Mouse (Mus musculus) MEL (cell line): Measurements from ENCODE around the gene Gm45808. TPM values are rescaled to one million over a fixed set of nuclear protein-coding genes. Genes with fewer than 3 reads are reported as not detected.

Experiments used
- DNase-seq: peaks from one replicate; pipeline ENCODE4 v3.0.0; 2011; ENCODE audit warnings: low read depth, low spot score
- H3K27ac ChIP-seq: 2 replicates; pipeline ENCODE4 v1.5.1; 2012; ENCODE audit warnings: low read depth, mild to moderate bottlenecking, control low read depth, low read length, moderate library complexity; ENCODE audit not compliant: control insufficient read depth
- H3K27me3 ChIP-seq, 2 experiments: fragments of 150-350 bp in 1 of 2; sonication (generic) in 1 of 2; 2 replicates each; pipeline ENCODE4 v1.6.1; 2012; ENCODE audit warnings: low read length in 2 of 2, mild to moderate bottlenecking in 2 of 2, improper control_type of control experiment in 1 of 2, moderate library complexity in 1 of 2; ENCODE audit not compliant: insufficient read depth in 2 of 2, control insufficient read depth in 1 of 2
- H3K36me3 ChIP-seq, 2 experiments: 2 replicates each; pipeline ENCODE4 v1.6.1; 2012 to 2014; ENCODE audit warnings: low read length in 2 of 2, improper control_type of control experiment in 1 of 2, inconsistent platforms in 1 of 2, mild to moderate bottlenecking in 1 of 2; ENCODE audit not compliant: insufficient read depth in 2 of 2, control insufficient read depth in 1 of 2
- H3K4me1 ChIP-seq, 2 experiments: fragments of 150-350 bp in 1 of 2; sonication (generic) in 1 of 2; 2 replicates each; pipeline ENCODE4 v1.6.1; 2012; ENCODE audit warnings: low read length in 2 of 2, improper control_type of control experiment in 1 of 2, mild to moderate bottlenecking in 1 of 2; ENCODE audit not compliant: insufficient read depth in 2 of 2, control insufficient read depth in 1 of 2
- H3K4me3 ChIP-seq, 2 experiments: fragments of 150-350 bp in 1 of 2; sonication (generic) in 1 of 2; 2 replicates each; pipeline ENCODE4 v1.5.1; 2012; ENCODE audit warnings: low read depth in 2 of 2, low read length in 2 of 2, mild to moderate bottlenecking in 2 of 2, moderate library complexity in 2 of 2, control low read depth in 1 of 2, improper control_type of control experiment in 1 of 2; ENCODE audit not compliant: control insufficient read depth in 1 of 2, insufficient read depth in 1 of 2
- H3K79me2 ChIP-seq: 2 replicates; pipeline ENCODE4 v1.6.1; 2012; ENCODE audit warnings: mild to moderate bottlenecking, low read length, moderate library complexity; ENCODE audit not compliant: control insufficient read depth, poor library complexity, insufficient read depth
- H3K9ac ChIP-seq: 2 replicates; pipeline ENCODE4 v1.6.1; 2012; ENCODE audit warnings: low read depth, mild to moderate bottlenecking, control low read depth, low read length, moderate library complexity; ENCODE audit not compliant: control insufficient read depth, poor library complexity, severe bottlenecking
- H3K9me3 ChIP-seq: fragments of 150-350 bp; sonication (generic); replicated peaks from 2 replicates; pipeline ENCODE4 v1.6.1; 2012; ENCODE audit warnings: mild to moderate bottlenecking, low read length, improper control_type of control experiment, moderate library complexity; ENCODE audit not compliant: insufficient read depth
- BHLHE40 ChIP-seq: IDR thresholded peaks from 2 replicates; pipeline ENCODE4 v1.6.1; 2012; ENCODE audit warnings: low read depth, mild to moderate bottlenecking, inconsistent platforms, low read length, improper control_type of control experiment, borderline replicate concordance
- CHD1 ChIP-seq: IDR thresholded peaks from 2 replicates; pipeline ENCODE4 v1.6.1; 2012; ENCODE audit warnings: low read depth, mild to moderate bottlenecking, inconsistent platforms, low read length, improper control_type of control experiment
- CHD2 ChIP-seq: IDR thresholded peaks from 2 replicates; pipeline ENCODE4 v1.6.1; 2011; ENCODE audit warnings: low read length, improper control_type of control experiment
- E2F4 ChIP-seq: IDR thresholded peaks from 2 replicates; pipeline ENCODE4 v1.6.1; 2011; ENCODE audit warnings: low read depth, low read length, improper control_type of control experiment, borderline replicate concordance
- ETS1 ChIP-seq: IDR thresholded peaks from 2 replicates; pipeline ENCODE4 v1.6.1; 2012; ENCODE audit warnings: low read depth, mild to moderate bottlenecking, inconsistent platforms, low read length, improper control_type of control experiment, moderate library complexity
- GABPA ChIP-seq: IDR thresholded peaks from 2 replicates; pipeline ENCODE4 v1.6.1; 2012; ENCODE audit warnings: low read depth, mild to moderate bottlenecking, inconsistent platforms, low read length, improper control_type of control experiment, moderate library complexity
- GATA1 ChIP-seq: IDR thresholded peaks from 2 replicates; pipeline ENCODE4 v1.6.1; 2011; ENCODE audit warnings: low read depth, low read length, improper control_type of control experiment
- HCFC1 ChIP-seq: IDR thresholded peaks from 2 replicates; pipeline ENCODE4 v1.6.1; 2012; ENCODE audit warnings: low read depth, mild to moderate bottlenecking, inconsistent platforms, low read length, improper control_type of control experiment, moderate library complexity
- JUND ChIP-seq: IDR thresholded peaks from 2 replicates; pipeline ENCODE4 v1.6.1; 2011; ENCODE audit warnings: low read depth, mild to moderate bottlenecking, improper control_type of control experiment, low read length
- KAT2A ChIP-seq: conservative IDR thresholded peaks from 2 replicates; pipeline ENCODE4 v1.6.1; 2012; ENCODE audit warnings: low read depth, low read length, improper control_type of control experiment, inconsistent platforms
- MAFK ChIP-seq: IDR thresholded peaks from 2 replicates; pipeline ENCODE4 v1.6.1; 2011; ENCODE audit warnings: low read depth, mild to moderate bottlenecking, low read length, improper control_type of control experiment, borderline replicate concordance
- MAX ChIP-seq: IDR thresholded peaks from 2 replicates; pipeline ENCODE4 v1.6.1; 2011; ENCODE audit warnings: low read length, improper control_type of control experiment
- MAZ ChIP-seq: IDR thresholded peaks from 2 replicates; pipeline ENCODE4 v1.6.1; 2012; ENCODE audit warnings: low read depth, mild to moderate bottlenecking, inconsistent platforms, low read length, improper control_type of control experiment
- MEF2A ChIP-seq: IDR thresholded peaks from 2 replicates; pipeline ENCODE4 v1.6.1; 2014; ENCODE audit warnings: low read depth, mild to moderate bottlenecking, inconsistent platforms, low read length, improper control_type of control experiment; ENCODE audit not compliant: poor library complexity, insufficient replicate concordance, severe bottlenecking; ENCODE audit errors: extremely low read depth
- MXI1 ChIP-seq: IDR thresholded peaks from 2 replicates; pipeline ENCODE4 v1.6.1; 2011; ENCODE audit warnings: mild to moderate bottlenecking, low read depth, low read length, improper control_type of control experiment
- MYB ChIP-seq: IDR thresholded peaks from 2 replicates; pipeline ENCODE4 v1.6.1; 2011; ENCODE audit warnings: mild to moderate bottlenecking, low read depth, low read length, improper control_type of control experiment
- NELFE ChIP-seq: IDR thresholded peaks from 2 replicates; pipeline ENCODE4 v1.6.1; 2011; ENCODE audit warnings: low read depth, low read length, improper control_type of control experiment
- NRF1 ChIP-seq: IDR thresholded peaks from 2 replicates; pipeline ENCODE4 v1.6.1; 2014; ENCODE audit warnings: low read depth, mild to moderate bottlenecking, inconsistent platforms, low read length, improper control_type of control experiment, moderate library complexity; ENCODE audit not compliant: poor library complexity, insufficient read depth, severe bottlenecking
- POLR2AphosphoS2 ChIP-seq: IDR thresholded peaks from 2 replicates; pipeline ENCODE4 v1.6.1; 2011; ENCODE audit warnings: low read length, improper control_type of control experiment
- POLR2AphosphoS5 ChIP-seq: IDR thresholded peaks from 2 replicates; pipeline ENCODE4 v1.6.1; 2012; ENCODE audit warnings: low read depth, borderline replicate concordance, mild to moderate bottlenecking, inconsistent platforms, low read length, moderate library complexity, mixed read lengths
- RCOR1 ChIP-seq: IDR thresholded peaks from 2 replicates; pipeline ENCODE4 v1.6.1; 2012; ENCODE audit warnings: low read depth, mild to moderate bottlenecking, inconsistent platforms, low read length, improper control_type of control experiment
- SIN3A ChIP-seq: IDR thresholded peaks from 2 replicates; pipeline ENCODE4 v1.6.1; 2012; ENCODE audit warnings: low read length, improper control_type of control experiment, inconsistent platforms
- SMC3 ChIP-seq: IDR thresholded peaks from 2 replicates; pipeline ENCODE4 v1.6.1; 2011; ENCODE audit warnings: low read depth, low read length, improper control_type of control experiment
- TBP ChIP-seq: IDR thresholded peaks from 2 replicates; pipeline ENCODE4 v1.8.0; 2011; ENCODE audit warnings: low read depth, low read length, improper control_type of control experiment
- TCF12 ChIP-seq: IDR thresholded peaks from 2 replicates; pipeline ENCODE4 v1.6.1; 2014; ENCODE audit warnings: low read depth, mild to moderate bottlenecking, inconsistent platforms, low read length, improper control_type of control experiment, moderate library complexity
- USF1 ChIP-seq: IDR thresholded peaks from 2 replicates; pipeline ENCODE4 v1.6.1; 2014; ENCODE audit warnings: low read depth, mild to moderate bottlenecking, inconsistent platforms, low read length, improper control_type of control experiment, moderate library complexity
- USF2 ChIP-seq, 2 experiments: IDR thresholded peaks; 2 replicates each; pipeline ENCODE4 v1.6.1; 2011 to 2012; ENCODE audit warnings: improper control_type of control experiment in 2 of 2, low read length in 2 of 2, borderline replicate concordance in 1 of 2, inconsistent platforms in 1 of 2, low read depth in 1 of 2, mild to moderate bottlenecking in 1 of 2; ENCODE audit not compliant: insufficient read depth in 1 of 2
- ZKSCAN1 ChIP-seq: IDR thresholded peaks from 2 replicates; pipeline ENCODE4 v1.6.1; 2012; ENCODE audit warnings: low read depth, mild to moderate bottlenecking, inconsistent platforms, low read length, improper control_type of control experiment, moderate library complexity
- ZMIZ1 ChIP-seq: IDR thresholded peaks from 2 replicates; pipeline ENCODE4 v1.6.1; 2012; ENCODE audit warnings: low read depth, mild to moderate bottlenecking, inconsistent platforms, low read length, improper control_type of control experiment, moderate library complexity
- polyA plus RNA-seq, 2 experiments: library from polyadenylated mRNA; stranded (reverse) in 1 of 2; unstranded in 1 of 2; fragments of >175 nt in 1 of 2; fragments of >200 nt in 1 of 2; gene quantifications; 2 replicates each; pipeline versions ENCODE4 v1.2.1 to v1.2.4; 2012; ENCODE audit warnings: low replicate concordance in 2 of 2, low read depth in 1 of 2; ENCODE audit not compliant: insufficient read length in 2 of 2, insufficient read depth in 1 of 2, missing spikeins in 1 of 2
- total RNA-seq: library from RNA; depleted of rRNA; stranded (reverse); fragments of 300-350 nt; gene quantifications from 2 replicates; pipeline ENCODE4 v1.2.3, GENCODE M21; 2012

Gm45808 gene
- total and polyA plus RNA-seq, 3 experiments: not detected

GRCm38 (mm10) chr7:45525809-45526473 lies 39.3 kb upstream of the Gm45808 start, which contains the start of the genes Ppp1r15a and Plekha4 (continued):
- TF ChIP-seq NELFE: peak; percentile 98
- TF ChIP-seq USF1: 0 out of 2 replicates have a peak, but pooled peaks have one; percentile 35
- TF ChIP-seq MYB: no peak
- TF ChIP-seq MAFK: no peak
- TF ChIP-seq MAX: peak; percentile 70; the same call in 1 of the 2 replicates
- peak; percentile 40; the same call in 1 of the 2 replicates for TF ChIP-seq NRF1
- peak; percentile 81 for TF ChIP-seq GATA1
- peak; percentile 93 for TF ChIP-seq ETS1
- TF ChIP-seq KAT2A: no peak; the same call in 1 of the 2 replicates
- 0 out of 2 replicates have a peak, but pooled peaks have one; percentile 33 for TF ChIP-seq GABPA
- TF ChIP-seq MXI1: peak; percentile 75
- no peak for TF ChIP-seq ZKSCAN1
- TF ChIP-seq E2F4: no peak
- TF ChIP-seq TBP: peak; percentile 98
- TF ChIP-seq SIN3A: peak; percentile 73
- no peak for TF ChIP-seq USF2 (IDR thresholded peaks at IDR 0.05; ENCODE audit: borderline replicate concordance in 1 of 2, insufficient read depth in 1 of 2, low read depth in 1 of 2, low read length in 2 of 2)
- no peak for TF ChIP-seq MEF2A
- TF ChIP-seq SMC3: no peak
- TF ChIP-seq JUND: no peak
- TF ChIP-seq POLR2AphosphoS5: peak; percentile 78; the same call in 1 of the 2 replicates

GRCm38 (mm10) chr7:45524841-45525621 lies 38.4 kb upstream of the Gm45808 start:
- H3K27me3 ChIP-seq: no peaks in the 10 kb centered on the region
- DNase-seq: peak; percentile 92
- peaks cover 0 to 36% of the 10 kb centered on the region in 2 experiments; a peak in 2 of 4 replicates for H3K36me3 ChIP-seq
- peak overlapping the region; percentile 78 to 95 for H3K4me3 ChIP-seq
- H3K9ac ChIP-seq: peak overlapping the region; percentile 92
- H3K9me3 ChIP-seq: no peaks in the 10 kb centered on the region
- H3K27ac ChIP-seq: peak overlapping the region; percentile 87
- H3K4me1 ChIP-seq: peaks cover 4 to 26% of the 10 kb centered on the region in 2 experiments; a peak in 3 of 4 replicates
- H3K79me2 ChIP-seq: peaks cover 27% of the 10 kb centered on the region
- TF ChIP-seq ZKSCAN1 (no peak), ZMIZ1 (peak; percentile 36; the same call in 1 of the 2 replicates), USF2 (IDR thresholded peaks at IDR 0.05; ENCODE audit: borderline replicate concordance in 1 of 2, insufficient read depth in 1 of 2, low read depth in 1 of 2, low read length in 2 of 2) (no peak), SIN3A (peak; percentile 97), MAZ (peak; percentile 75; the same call in 1 of the 2 replicates), HCFC1 (no peak; the same call in 1 of the 2 replicates), POLR2AphosphoS5 (no peak), CHD1 (no peak), MYB (no peak), CHD2 (no peak), RCOR1 (peak; percentile 23; the same call in 1 of the 2 replicates), NELFE (no peak), JUND (no peak), GABPA (no peak), POLR2AphosphoS2 (no peak), E2F4 (no peak), GATA1 (peak; percentile 97), BHLHE40 (peak; percentile 58; the same call in 1 of the 2 replicates), TCF12 (peak; percentile 99), MEF2A (no peak)
